Mouse (Mus musculus): ENCODE measurements around the gene Plcb1. TPM values are rescaled to one million over a fixed set of nuclear protein-coding genes. Genes with fewer than 3 reads are reported as not detected.

Plcb1 gene
- total RNA-seq, 1 experiment = 0.89 TPM

DNA sequence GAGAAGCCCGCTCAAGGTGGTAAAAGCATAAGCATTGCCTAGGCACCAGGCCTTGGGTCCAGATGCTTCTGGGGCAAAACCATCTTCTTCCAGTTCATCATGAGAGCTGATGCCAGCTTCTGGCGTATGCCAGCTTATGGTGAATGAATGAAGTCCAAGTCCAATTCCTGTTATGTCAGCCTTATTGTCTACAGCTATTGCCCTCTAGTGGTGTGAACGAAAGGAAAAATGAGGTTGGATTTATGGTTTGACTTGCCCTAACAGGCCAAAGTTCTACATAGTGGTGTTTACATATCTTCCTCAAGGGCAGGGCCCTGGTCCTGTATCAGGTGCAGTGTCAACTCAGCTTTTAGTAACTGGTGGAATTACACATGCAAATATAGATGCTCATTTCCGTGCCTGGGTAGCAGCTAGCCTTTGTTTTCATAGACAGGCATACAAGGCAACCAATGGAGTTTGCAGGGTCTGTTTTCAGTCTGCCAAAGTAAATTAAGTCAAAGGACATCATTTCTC is 138.3 kb downstream of the Plcb1 start:
- H3K4me1 ChIP-seq (ENCODE audit: control insufficient read depth in 2 of 2, insufficient read depth in 2 of 2, low read length in 2 of 2, poor library complexity in 1 of 2) = no peaks in the 10 kb centered on the region
- H3K4me3 ChIP-seq (ENCODE audit: insufficient read depth in 1 of 2, low read depth in 1 of 2, low read length in 2 of 2, poor library complexity in 1 of 2, severe bottlenecking in 1 of 2) = no peak overlapping the region
- no peak overlapping the region for H3K9ac ChIP-seq (ENCODE audit: insufficient read depth, low read depth, low read length, poor library complexity, severe bottlenecking)
- H3K36me3 ChIP-seq (ENCODE audit: control insufficient read depth, insufficient read depth, low read length, poor library complexity, severe bottlenecking) = no peaks in the 10 kb centered on the region
- no peak for DNase-seq (ENCODE audit: low read depth, low spot score)
- no peaks in the 10 kb centered on the region for H3K9me3 ChIP-seq (ENCODE audit: control insufficient read depth, insufficient read depth, low read depth, low read length)
- in situ Hi-C loops (cut with MboI; ENCODE audit: low sequenced_read_pairs in 2 of 2, unreplicated experiment in 2 of 2) = no loop called here
- no peak overlapping the region for H3K27ac ChIP-seq (ENCODE audit: insufficient read depth, low read depth, low read length, poor library complexity, severe bottlenecking)
- no peak for TF ChIP-seq CHD2 (IDR thresholded peaks at IDR 0.05; ENCODE audit: low read depth, low read length)
- no peak for TF ChIP-seq ZC3H11A (IDR thresholded peaks at IDR 0.05; ENCODE audit: borderline replicate concordance, low read depth, low read length)
- no peak for TF ChIP-seq MAFK (IDR thresholded peaks at IDR 0.05; ENCODE audit: insufficient read depth, low read depth, low read length)
- TF ChIP-seq HCFC1 (IDR thresholded peaks at IDR 0.05; ENCODE audit: borderline replicate concordance, insufficient read depth, low read length) = no peak
- no peak for TF ChIP-seq ZNF384 (IDR thresholded peaks at IDR 0.05; ENCODE audit: low read depth, low read length)

DNA sequence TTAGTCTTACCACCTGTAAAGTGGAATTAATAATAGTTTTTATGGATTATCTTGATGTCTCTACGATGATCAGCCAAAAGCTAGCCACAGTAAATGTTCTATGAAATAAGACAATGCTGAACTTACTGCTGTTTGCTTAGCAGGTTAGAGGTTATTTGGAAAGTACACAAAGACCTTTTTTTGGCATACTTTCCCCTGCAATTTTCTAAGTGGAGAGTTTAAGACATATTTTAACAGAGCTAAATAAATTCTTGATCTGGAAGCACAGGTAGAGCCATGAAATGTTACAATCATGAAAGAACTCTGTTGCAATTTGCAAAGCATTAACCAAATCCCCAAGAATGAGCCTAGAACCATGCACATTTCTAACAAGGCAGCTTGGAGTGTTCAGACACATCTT is 140.4 kb downstream of the Plcb1 start:
- in situ Hi-C loops (cut with MboI; ENCODE audit: low sequenced_read_pairs in 2 of 2, unreplicated experiment in 2 of 2) = no loop called here
- Histone ChIP-seq H3K4me1 (ENCODE audit: control insufficient read depth in 2 of 2, insufficient read depth in 2 of 2, low read length in 2 of 2, poor library complexity in 1 of 2) (no peaks in the 10 kb centered on the region), H3K27ac (ENCODE audit: insufficient read depth, low read depth, low read length, poor library complexity, severe bottlenecking) (no peak overlapping the region), H3K36me3 (ENCODE audit: control insufficient read depth, insufficient read depth, low read length, poor library complexity, severe bottlenecking) (no peaks in the 10 kb centered on the region), H3K4me3 (ENCODE audit: insufficient read depth in 1 of 2, low read depth in 1 of 2, low read length in 2 of 2, poor library complexity in 1 of 2, severe bottlenecking in 1 of 2) (no peak overlapping the region), H3K9ac (ENCODE audit: insufficient read depth, low read depth, low read length, poor library complexity, severe bottlenecking) (no peak overlapping the region), H3K9me3 (ENCODE audit: control insufficient read depth, insufficient read depth, low read depth, low read length) (no peaks in the 10 kb centered on the region)
- no peak for DNase-seq (ENCODE audit: low read depth, low spot score)
- TF ChIP-seq MAFK (IDR thresholded peaks at IDR 0.05; ENCODE audit: insufficient read depth, low read depth, low read length) (no peak), ZNF384 (IDR thresholded peaks at IDR 0.05; ENCODE audit: low read depth, low read length) (no peak), HCFC1 (IDR thresholded peaks at IDR 0.05; ENCODE audit: borderline replicate concordance, insufficient read depth, low read length) (no peak), ZC3H11A (IDR thresholded peaks at IDR 0.05; ENCODE audit: borderline replicate concordance, low read depth, low read length) (no peak), CHD2 (IDR thresholded peaks at IDR 0.05; ENCODE audit: low read depth, low read length) (no peak)

DNA sequence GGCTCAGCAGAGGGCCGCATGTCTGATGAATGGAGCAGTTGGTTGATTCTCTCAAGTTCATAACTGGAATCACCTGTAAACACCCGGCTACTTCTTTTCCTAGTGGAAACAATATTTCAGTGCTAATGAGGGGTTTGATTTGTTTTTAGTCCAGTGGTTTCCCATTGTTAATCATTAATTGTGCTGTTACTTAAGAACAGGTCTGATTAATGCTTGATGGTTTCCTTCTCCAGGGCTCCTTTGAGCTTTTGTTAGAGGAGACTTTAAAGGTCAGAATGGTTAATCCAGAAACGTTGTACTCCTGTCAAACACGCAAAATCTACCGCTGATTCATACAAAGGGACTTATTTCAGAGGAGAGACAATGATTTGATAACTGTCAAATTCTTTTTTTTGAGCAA is 141.2 kb downstream of the Plcb1 start:
- no peaks in the 10 kb centered on the region for H3K4me1 ChIP-seq (ENCODE audit: control insufficient read depth in 2 of 2, insufficient read depth in 2 of 2, low read length in 2 of 2, poor library complexity in 1 of 2)
- in situ Hi-C loops (cut with MboI; ENCODE audit: low sequenced_read_pairs in 2 of 2, unreplicated experiment in 2 of 2) = no loop called here
- no peak overlapping the region for H3K9ac ChIP-seq (ENCODE audit: insufficient read depth, low read depth, low read length, poor library complexity, severe bottlenecking)
- no peaks in the 10 kb centered on the region for H3K9me3 ChIP-seq (ENCODE audit: control insufficient read depth, insufficient read depth, low read depth, low read length)
- no peaks in the 10 kb centered on the region for H3K36me3 ChIP-seq (ENCODE audit: control insufficient read depth, insufficient read depth, low read length, poor library complexity, severe bottlenecking)
- H3K27ac ChIP-seq (ENCODE audit: insufficient read depth, low read depth, low read length, poor library complexity, severe bottlenecking) = no peak overlapping the region
- TF ChIP-seq HCFC1 (IDR thresholded peaks at IDR 0.05; ENCODE audit: borderline replicate concordance, insufficient read depth, low read length) = no peak
- TF ChIP-seq CHD2 (IDR thresholded peaks at IDR 0.05; ENCODE audit: low read depth, low read length) = no peak
- no peak for TF ChIP-seq ZNF384 (IDR thresholded peaks at IDR 0.05; ENCODE audit: low read depth, low read length)
- TF ChIP-seq ZC3H11A (IDR thresholded peaks at IDR 0.05; ENCODE audit: borderline replicate concordance, low read depth, low read length) = no peak
- TF ChIP-seq MAFK (IDR thresholded peaks at IDR 0.05; ENCODE audit: insufficient read depth, low read depth, low read length) = no peak
- no peak overlapping the region for H3K4me3 ChIP-seq (ENCODE audit: insufficient read depth in 1 of 2, low read depth in 1 of 2, low read length in 2 of 2, poor library complexity in 1 of 2, severe bottlenecking in 1 of 2)
- no peak for DNase-seq (ENCODE audit: low read depth, low spot score)

DNA sequence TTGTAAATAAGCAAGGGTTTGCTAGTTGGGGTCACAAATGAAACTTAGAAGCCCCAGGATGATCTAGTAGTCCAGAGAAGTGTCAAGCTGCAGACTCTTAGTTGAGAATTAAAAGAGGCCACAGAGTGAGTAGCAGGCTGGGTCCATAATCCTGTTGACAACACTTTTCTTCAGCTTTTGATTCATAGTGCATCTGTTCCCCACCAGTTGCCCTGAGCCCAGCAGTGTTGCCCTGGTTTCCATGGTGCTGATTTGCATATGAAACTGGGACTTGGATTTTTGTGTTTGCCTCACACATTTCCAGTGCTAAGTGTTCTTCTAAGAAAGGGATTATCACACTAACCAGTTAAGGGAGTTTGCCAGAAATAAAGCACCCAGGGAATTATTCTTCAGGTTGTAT is 143.6 kb downstream of the Plcb1 start:
- Histone ChIP-seq H3K4me3 (ENCODE audit: insufficient read depth in 1 of 2, low read depth in 1 of 2, low read length in 2 of 2, poor library complexity in 1 of 2, severe bottlenecking in 1 of 2) (no peak overlapping the region), H3K9ac (ENCODE audit: insufficient read depth, low read depth, low read length, poor library complexity, severe bottlenecking) (no peak overlapping the region), H3K36me3 (ENCODE audit: control insufficient read depth, insufficient read depth, low read length, poor library complexity, severe bottlenecking) (no peaks in the 10 kb centered on the region), H3K4me1 (ENCODE audit: control insufficient read depth in 2 of 2, insufficient read depth in 2 of 2, low read length in 2 of 2, poor library complexity in 1 of 2) (no peaks in the 10 kb centered on the region), H3K27ac (ENCODE audit: insufficient read depth, low read depth, low read length, poor library complexity, severe bottlenecking) (no peak overlapping the region), H3K9me3 (ENCODE audit: control insufficient read depth, insufficient read depth, low read depth, low read length) (no peaks in the 10 kb centered on the region)
- TF ChIP-seq HCFC1 (IDR thresholded peaks at IDR 0.05; ENCODE audit: borderline replicate concordance, insufficient read depth, low read length) = no peak
- no peak for TF ChIP-seq CHD2 (IDR thresholded peaks at IDR 0.05; ENCODE audit: low read depth, low read length)
- no peak for TF ChIP-seq MAFK (IDR thresholded peaks at IDR 0.05; ENCODE audit: insufficient read depth, low read depth, low read length)
- no peak for TF ChIP-seq ZNF384 (IDR thresholded peaks at IDR 0.05; ENCODE audit: low read depth, low read length)
- TF ChIP-seq ZC3H11A (IDR thresholded peaks at IDR 0.05; ENCODE audit: borderline replicate concordance, low read depth, low read length) = no peak
- DNase-seq (ENCODE audit: low read depth, low spot score) = no peak
- in situ Hi-C loops (cut with MboI; ENCODE audit: low sequenced_read_pairs in 2 of 2, unreplicated experiment in 2 of 2) = no loop called here

DNA sequence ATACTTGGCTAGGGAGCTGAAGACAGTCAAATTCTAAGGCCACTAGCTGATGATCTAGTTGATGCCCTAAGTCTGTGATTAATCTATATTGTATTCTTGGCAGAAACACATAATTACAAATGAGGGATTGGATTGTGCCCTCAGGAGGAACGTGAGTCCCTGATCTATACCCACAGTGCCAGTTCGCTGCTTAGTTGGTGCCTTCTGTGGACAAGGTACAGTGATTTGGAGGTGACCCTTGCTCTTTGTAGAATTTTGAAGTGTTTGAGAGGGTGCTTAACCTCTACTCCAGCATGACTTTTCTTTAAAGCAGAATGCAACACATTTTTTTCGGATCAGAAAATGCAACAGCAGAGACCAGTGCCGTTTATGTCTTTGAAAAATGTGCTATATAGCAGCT is 145.1 kb downstream of the Plcb1 start:
- TF ChIP-seq ZNF384 (IDR thresholded peaks at IDR 0.05; ENCODE audit: low read depth, low read length) = no peak
- TF ChIP-seq ZC3H11A (IDR thresholded peaks at IDR 0.05; ENCODE audit: borderline replicate concordance, low read depth, low read length) = no peak
- no peak for TF ChIP-seq HCFC1 (IDR thresholded peaks at IDR 0.05; ENCODE audit: borderline replicate concordance, insufficient read depth, low read length)
- no peak for TF ChIP-seq MAFK (IDR thresholded peaks at IDR 0.05; ENCODE audit: insufficient read depth, low read depth, low read length)
- no peak for TF ChIP-seq CHD2 (IDR thresholded peaks at IDR 0.05; ENCODE audit: low read depth, low read length)
- no peaks in the 10 kb centered on the region for H3K9me3 ChIP-seq (ENCODE audit: control insufficient read depth, insufficient read depth, low read depth, low read length)
- DNase-seq (ENCODE audit: low read depth, low spot score) = no peak

More for the DNA sequence above, 145.1 kb downstream of the Plcb1 start:
- Histone ChIP-seq H3K4me1 (ENCODE audit: control insufficient read depth in 2 of 2, insufficient read depth in 2 of 2, low read length in 2 of 2, poor library complexity in 1 of 2) (no peaks in the 10 kb centered on the region), H3K4me3 (ENCODE audit: insufficient read depth in 1 of 2, low read depth in 1 of 2, low read length in 2 of 2, poor library complexity in 1 of 2, severe bottlenecking in 1 of 2) (no peak overlapping the region), H3K9ac (ENCODE audit: insufficient read depth, low read depth, low read length, poor library complexity, severe bottlenecking) (no peak overlapping the region), H3K27ac (ENCODE audit: insufficient read depth, low read depth, low read length, poor library complexity, severe bottlenecking) (no peak overlapping the region), H3K36me3 (ENCODE audit: control insufficient read depth, insufficient read depth, low read length, poor library complexity, severe bottlenecking) (no peaks in the 10 kb centered on the region)
- in situ Hi-C loops (cut with MboI; ENCODE audit: low sequenced_read_pairs in 2 of 2, unreplicated experiment in 2 of 2) = no loop called here
